Mouse (Mus musculus) stomach, embryonic 15.5 days (tissue): ENCODE data around the gene Tgm1. TPM values are rescaled to one million over a fixed set of nuclear protein-coding genes. Genes with fewer than 3 reads are reported as not detected.
"Not testable (repeated sequence)": the region's sequence is repeated elsewhere in the genome, so short reads cannot be mapped to it uniquely, and the experiment has no call there.

Experiments used
- ATAC-seq: fragments of 200-750 bp; cut with Nextera tagmentation; 2 replicates; pipeline ENCODE4 v1.8.0; 2017; ENCODE audit warnings: low read depth, moderate number of reproducible peaks, moderate TSS enrichment; ENCODE audit not compliant: insufficient read depth, low FRiP score
- H3K27ac ChIP-seq: fragments of 300-500 bp; sonication (generic); 2 replicates; pipeline ENCODE4 v1.5.1; 2015; ENCODE audit warnings: mild to moderate bottlenecking, inconsistent platforms
- H3K27me3 ChIP-seq: fragments of 300-500 bp; sonication (generic); replicated peaks from 2 replicates; pipeline ENCODE4 v1.6.1; 2015; ENCODE audit warnings: inconsistent platforms
- H3K36me3 ChIP-seq: fragments of 300-500 bp; sonication (generic); 2 replicates; pipeline ENCODE4 v1.6.1; 2015; ENCODE audit warnings: inconsistent platforms
- H3K4me1 ChIP-seq: fragments of 300-500 bp; sonication (generic); 2 replicates; pipeline ENCODE4 v1.6.1; 2015; ENCODE audit warnings: inconsistent platforms
- H3K4me2 ChIP-seq: fragments of 300-500 bp; sonication (generic); 2 replicates; pipeline ENCODE4 v1.6.1; 2015; ENCODE audit warnings: mild to moderate bottlenecking, inconsistent platforms
- H3K4me3 ChIP-seq: fragments of 300-500 bp; sonication (generic); replicated peaks from 2 replicates; pipeline ENCODE4 v1.5.1; 2015; ENCODE audit warnings: inconsistent platforms
- H3K9ac ChIP-seq: fragments of 300-500 bp; sonication (generic); 2 replicates; pipeline ENCODE4 v1.6.1; 2015; ENCODE audit warnings: inconsistent platforms
- H3K9me3 ChIP-seq: fragments of 300-500 bp; sonication (generic); 2 replicates; pipeline ENCODE4 v1.6.1; 2016; ENCODE audit warnings: inconsistent platforms
- WGBS: fragments of 180-500 bp; shearing (Covaris S2); methylation state at CpG from one replicate; pipeline ENCODE4 v1.1.7; 2015; 5-methylcytosine and 5-hydroxymethylcytosine counted together
- polyA plus RNA-seq: library from polyadenylated mRNA; unstranded; fragments of >200 nt; fragmentation: Nextera tagmentation; extraction: Ambion mirVana; gene quantifications from 2 replicates; pipeline ENCODE4 v1.2.1, GENCODE M21; 2015

Gene Tgm1
- 17.9 and 30.5 TPM in 2 replicates for polyA plus RNA-seq

GRCm38 (mm10) chr14:55713729-55714122 lies at the start of gene Tgm1:
Tgm1 (minus strand) TSS chr14:55713926.
- 23% methylated on average over 4 of the region's 4 CpGs for WGBS
- peak within 1 kb of the TSS; percentile 68 for H3K27ac ChIP-seq
- no peak for ATAC-seq

DNA sequence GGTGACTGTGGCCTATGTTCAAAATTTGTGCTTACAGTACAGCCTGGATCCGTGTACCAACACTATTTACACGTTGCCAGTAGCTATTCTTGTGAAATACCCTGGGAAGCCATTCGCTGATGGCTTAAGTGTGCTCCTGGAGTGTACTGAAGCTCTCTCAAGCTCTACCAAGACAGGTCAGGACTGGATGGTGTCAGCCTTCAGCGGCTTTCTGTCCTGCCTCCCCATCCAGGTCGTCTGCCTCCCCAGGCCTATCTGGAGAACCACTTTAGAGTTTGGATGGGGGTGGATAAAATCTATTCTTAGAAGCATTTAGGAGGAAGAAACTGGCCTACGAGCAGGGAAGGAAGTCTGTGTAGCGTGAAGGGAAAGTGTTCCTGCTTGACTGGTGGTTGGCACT lies 49.4 kb upstream of the Tgm1 start:
- Histone ChIP-seq H3K27me3 (peaks cover 25% of the 10 kb centered on the region), H3K36me3 (no peaks in the 10 kb centered on the region), H3K27ac (peak overlapping the region; percentile 27), H3K4me2 (peak overlapping the region; percentile 98), H3K9ac (no peak overlapping the region), H3K4me3 (no peak overlapping the region), H3K9me3 (no peaks in the 10 kb centered on the region), H3K4me1 (peaks cover 17% of the 10 kb centered on the region)
- ATAC-seq = no peak
- 51% methylated on average over 7 of the region's 7 CpGs for WGBS

More at GRCm38 (mm10) chr14:55713729-55714122, at the start of gene Tgm1:
- H3K27me3 ChIP-seq = no peaks in the 10 kb centered on the region
- H3K9ac ChIP-seq = no peak within 1 kb of the TSS
- peaks cover 16% of the 10 kb centered on the region for H3K36me3 ChIP-seq
- H3K9me3 ChIP-seq = no peaks in the 10 kb centered on the region
- peak within 1 kb of the TSS; percentile 35 for H3K4me3 ChIP-seq
- H3K4me1 ChIP-seq = peaks cover 7% of the 10 kb centered on the region; the same call in 1 of the 2 replicates
- peak within 1 kb of the TSS; percentile 54 for H3K4me2 ChIP-seq

- Histone ChIP-seq H3K4me3 (peak overlapping the region; percentile 57), H3K4me1 (peaks cover 15% of the 10 kb centered on the region), H3K27me3 (peaks cover 22% of the 10 kb centered on the region), H3K9me3 (no peaks in the 10 kb centered on the region), H3K4me2 (peak overlapping the region; percentile 98), H3K36me3 (no peaks in the 10 kb centered on the region), H3K9ac (peak overlapping the region; percentile 65), H3K27ac (peak overlapping the region; percentile 27)
- peak; percentile 49 for ATAC-seq
- under 1% methylated on average over 76 of the region's 77 CpGs for WGBS
These were observed 48.5 kb upstream of the Tgm1 start for GRCm38 (mm10) chr14:55762001-55762821.

GRCm38 (mm10) chr14:55761163-55761562 lies 47.4 kb upstream of the Tgm1 start, which contains the start of gene Ltb4r2:
Ltb4r2 (plus strand) TSS chr14:55761428.
- Histone ChIP-seq H3K27me3 (peaks cover 20% of the 10 kb centered on the region), H3K4me3 (peak within 1 kb of the TSS; percentile 57), H3K36me3 (no peaks in the 10 kb centered on the region), H3K4me1 (peaks cover 15% of the 10 kb centered on the region), H3K9me3 (no peaks in the 10 kb centered on the region), H3K4me2 (peak within 1 kb of the TSS; percentile 98), H3K9ac (peak within 1 kb of the TSS; percentile 65), H3K27ac (peak within 1 kb of the TSS; percentile 27; the same call in 1 of the 2 replicates)
- WGBS = 78% methylated on average over 6 of the region's 6 CpGs
- ATAC-seq = no peak

- H3K4me1 ChIP-seq = peaks cover 15% of the 10 kb centered on the region
- not testable (repeated sequence) for H3K36me3 ChIP-seq, H3K9me3 ChIP-seq, H3K27ac ChIP-seq, H3K9ac ChIP-seq
- peak overlapping the region; percentile 19 for H3K4me3 ChIP-seq
- under 1% methylated on average over 6 of the region's 6 CpGs for WGBS
- ATAC-seq = peak; percentile 36; the same call in 1 of the 2 replicates
- H3K4me2 ChIP-seq = peak overlapping the region; percentile 51
- H3K27me3 ChIP-seq = peaks cover 20% of the 10 kb centered on the region
These were observed 46.4 kb upstream of the Tgm1 start for GRCm38 (mm10) chr14:55760156-55760555.

DNA sequence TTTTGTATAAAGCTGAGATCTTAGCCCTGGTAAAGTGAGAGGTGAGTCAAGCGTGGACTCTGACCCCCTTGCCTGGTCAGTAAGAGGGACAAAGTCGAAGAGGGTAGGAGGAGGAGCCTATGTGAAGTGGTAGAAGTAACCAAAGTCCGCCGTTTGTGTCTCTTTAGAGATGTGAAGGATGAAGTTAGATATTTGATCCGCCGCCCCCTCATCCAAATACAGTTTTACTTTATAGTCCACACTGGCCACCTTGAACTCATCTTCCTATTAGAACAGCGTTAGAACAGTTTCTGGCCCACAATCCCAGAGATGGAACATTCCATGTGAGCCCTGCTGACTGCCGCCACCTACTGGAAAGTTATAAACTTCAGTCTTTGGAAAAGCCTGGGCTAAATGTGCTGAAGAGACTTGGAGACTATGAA lies 44.6 kb upstream of the Tgm1 start, which contains the start of gene Cideb:
Gene Cideb (minus strand): TSS at position 96 of the 422 bp plus-strand sequence.
- H3K9me3 ChIP-seq = no peaks in the 10 kb centered on the region
- H3K27ac ChIP-seq = peak within 1 kb of the TSS; percentile 36; the same call in 1 of the 2 replicates
- H3K9ac ChIP-seq = no peak within 1 kb of the TSS
- H3K4me1 ChIP-seq = peaks cover 15% of the 10 kb centered on the region
- H3K36me3 ChIP-seq = peaks cover 23% of the 10 kb centered on the region
- H3K27me3 ChIP-seq = peaks cover 14% of the 10 kb centered on the region
- H3K4me3 ChIP-seq = no peak within 1 kb of the TSS
- ATAC-seq = peak; percentile 15; the same call in 1 of the 2 replicates
- peak within 1 kb of the TSS; percentile 27 for H3K4me2 ChIP-seq
- 18% methylated on average over 8 of the region's 8 CpGs for WGBS

- 63% methylated on average over 6 of the region's 6 CpGs for WGBS
- peaks cover 30% of the 10 kb centered on the region for H3K36me3 ChIP-seq
- ATAC-seq = no peak
- H3K27ac ChIP-seq = peak overlapping the region; percentile 36; the same call in 1 of the 2 replicates
- H3K4me3 ChIP-seq = no peak overlapping the region
- no peaks in the 10 kb centered on the region for H3K9me3 ChIP-seq
- H3K9ac ChIP-seq = no peak overlapping the region
- peaks cover 8% of the 10 kb centered on the region for H3K4me1 ChIP-seq
- H3K27me3 ChIP-seq = peaks cover 14% of the 10 kb centered on the region
- H3K4me2 ChIP-seq = no peak overlapping the region
These were observed 43.8 kb upstream of the Tgm1 start for GRCm38 (mm10) chr14:55757566-55757965.

DNA sequence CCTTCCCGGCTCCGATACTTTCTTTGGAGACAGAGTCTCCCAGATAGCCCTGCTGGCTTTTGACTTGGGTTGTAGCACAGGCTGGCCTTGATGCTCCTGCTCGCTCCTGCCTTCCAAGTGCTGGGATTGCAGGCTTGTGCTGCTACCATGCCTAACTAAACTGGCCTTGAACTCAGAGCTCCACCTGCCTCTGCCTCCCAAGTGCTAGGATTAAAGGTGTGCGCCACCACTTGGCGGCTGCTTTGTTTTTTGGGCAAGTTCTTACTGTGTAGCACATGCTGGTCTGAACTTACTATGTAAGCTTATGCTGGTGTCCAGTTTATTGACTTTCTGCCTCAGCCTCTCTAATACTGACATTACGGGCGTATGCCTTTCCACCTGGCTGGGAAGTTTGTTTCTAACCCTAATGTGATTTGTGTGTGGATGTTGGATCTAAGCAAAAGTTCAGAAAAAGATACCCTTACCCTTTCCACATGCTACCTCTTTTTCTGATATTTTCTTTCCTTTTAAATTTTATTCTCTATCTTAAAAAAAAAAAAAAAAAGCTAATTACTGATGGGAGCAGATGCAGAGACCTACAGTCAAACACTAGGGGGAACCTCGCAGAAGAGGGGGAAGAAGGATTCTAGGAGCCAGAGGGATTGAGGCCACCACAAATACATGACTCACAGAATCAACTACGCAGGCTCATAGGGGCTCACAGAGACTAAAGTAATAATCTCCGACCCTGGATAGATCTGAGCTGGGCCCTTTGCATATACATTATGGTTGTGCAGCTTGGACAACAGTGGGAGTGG lies 33.5 kb upstream of the Tgm1 start:
- H3K27me3 ChIP-seq = no peaks in the 10 kb centered on the region
- peaks cover 21% of the 10 kb centered on the region for H3K36me3 ChIP-seq
- H3K4me1 ChIP-seq = peaks cover 20% of the 10 kb centered on the region
- no peak overlapping the region for H3K27ac ChIP-seq
- H3K9ac ChIP-seq = no peak overlapping the region
- 87% methylated on average over 10 of the region's 10 CpGs for WGBS
- ATAC-seq = no peak
- H3K9me3 ChIP-seq = no peaks in the 10 kb centered on the region
- H3K4me3 ChIP-seq = 0 out of 2 replicates have a peak overlapping the region, but pooled peaks have one; percentile 4
- H3K4me2 ChIP-seq = peak overlapping the region; percentile 88

- Histone ChIP-seq H3K4me3 (peak overlapping the region; percentile 88), H3K4me2 (peak overlapping the region; percentile 88), H3K9me3 (no peaks in the 10 kb centered on the region), H3K9ac (peak overlapping the region; percentile 60), H3K36me3 (peaks cover 10% of the 10 kb centered on the region; the same call in 1 of the 2 replicates), H3K27ac (no peak overlapping the region), H3K27me3 (no peaks in the 10 kb centered on the region), H3K4me1 (peaks cover 20% of the 10 kb centered on the region)
- under 1% methylated on average over 31 of the region's 31 CpGs for WGBS
- no peak for ATAC-seq
These were observed 32.1 kb upstream of the Tgm1 start for GRCm38 (mm10) chr14:55745861-55746237.

DNA sequence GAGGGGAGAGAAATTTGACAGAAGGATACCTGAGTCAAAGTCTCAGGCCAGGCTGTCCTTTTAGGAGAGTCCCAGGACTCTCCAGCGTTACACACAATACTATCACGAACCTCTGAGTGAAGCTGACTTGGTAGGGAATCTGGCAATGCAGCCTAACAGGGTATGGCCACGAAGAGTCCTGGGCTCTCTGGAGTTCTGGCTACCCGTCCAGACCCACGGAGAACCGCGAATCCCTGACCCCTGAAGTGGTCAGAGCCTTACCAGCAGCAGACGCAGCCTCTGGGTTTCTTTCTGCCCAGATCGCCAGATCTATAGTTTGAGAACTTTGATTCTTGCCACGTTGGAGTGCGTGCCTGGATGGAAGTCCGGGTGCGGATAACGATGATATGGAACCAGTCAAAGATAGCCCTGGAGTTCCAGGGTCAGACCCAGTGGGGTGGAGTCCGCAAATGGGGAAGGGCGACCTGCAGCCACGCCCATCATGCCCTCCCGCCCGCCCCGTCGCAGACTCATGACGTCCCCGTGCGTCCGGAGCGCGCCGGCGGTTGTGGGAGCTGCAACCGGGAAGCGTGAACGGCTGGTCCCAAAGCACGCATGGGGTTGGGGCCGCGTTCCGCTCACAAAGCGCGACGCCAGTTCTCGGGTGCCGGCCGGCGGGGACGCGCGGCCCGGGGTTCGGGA lies 31.6 kb upstream of the Tgm1 start, which contains the start of the genes Dhrs1 and Nop9:
Gene Dhrs1 (minus strand): TSS at position 511 of the 681 bp plus-strand sequence.
Gene Nop9 (plus strand): TSS at position 514 of the 681 bp plus-strand sequence.
- peak within 1 kb of the TSS; percentile 88 for H3K4me3 ChIP-seq
- WGBS = 1% methylated on average over 48 of the region's 48 CpGs
- no peaks in the 10 kb centered on the region for H3K27me3 ChIP-seq
- 0 out of 2 replicates have a peak within 1 kb of the TSS, but pooled peaks have one; percentile 53 for H3K27ac ChIP-seq
- H3K4me2 ChIP-seq = peak within 1 kb of the TSS; percentile 88
- ATAC-seq = peak; percentile 84
- H3K4me1 ChIP-seq = peaks cover 20% of the 10 kb centered on the region
- no peaks in the 10 kb centered on the region for H3K9me3 ChIP-seq
- peaks cover 10% of the 10 kb centered on the region; the same call in 1 of the 2 replicates for H3K36me3 ChIP-seq
- H3K9ac ChIP-seq = peak within 1 kb of the TSS; percentile 60

- H3K9ac ChIP-seq = peak overlapping the region; percentile 32; the same call in 1 of the 2 replicates
- H3K36me3 ChIP-seq = peaks cover 9% of the 10 kb centered on the region; the same call in 1 of the 2 replicates
- H3K4me3 ChIP-seq = peak overlapping the region; percentile 19; the same call in 1 of the 2 replicates
- H3K4me1 ChIP-seq = peaks cover 20% of the 10 kb centered on the region
- H3K9me3 ChIP-seq = no peaks in the 10 kb centered on the region
- ATAC-seq = peak; percentile 48; the same call in 1 of the 2 replicates
- 18% methylated on average over 10 of the region's 10 CpGs for WGBS
- no peaks in the 10 kb centered on the region for H3K27me3 ChIP-seq
- H3K27ac ChIP-seq = no peak overlapping the region
- H3K4me2 ChIP-seq = peak overlapping the region; percentile 38
These were observed 30.0 kb upstream of the Tgm1 start for GRCm38 (mm10) chr14:55743711-55744110.
